Mouse (Mus musculus) CH12.LX (cell line): ENCODE data around the gene Fermt3. TPM values are rescaled to one million over a fixed set of nuclear protein-coding genes. Genes with fewer than 3 reads are reported as not detected.

Experiments
- DNase-seq: peaks from one replicate; pipeline ENCODE4 v3.0.0-alpha.2; 2013; ENCODE audit errors: extremely low read depth
- H3K27ac ChIP-seq: 2 replicates; pipeline ENCODE4 v1.5.1; 2012; ENCODE audit warnings: low read depth, mild to moderate bottlenecking, control low read depth, moderate library complexity; ENCODE audit not compliant: insufficient read depth
- H3K27me3 ChIP-seq: replicated peaks from 2 replicates; pipeline ENCODE3; 2012; ENCODE audit warnings: inconsistent platforms
- H3K36me3 ChIP-seq, 2 experiments: replicated peaks in 1 of 2; 2 replicates each; pipeline versions ENCODE3 to v1.6.1; 2012; ENCODE audit warnings: inconsistent platforms in 1 of 2, low read length in 1 of 2, mild to moderate bottlenecking in 1 of 2, mixed read lengths in 1 of 2, moderate library complexity in 1 of 2; ENCODE audit not compliant: control insufficient read depth in 1 of 2, insufficient read depth in 1 of 2
- H3K4me1 ChIP-seq, 2 experiments: 2 replicates each; pipeline ENCODE4 v1.6.1; 2012; ENCODE audit warnings: inconsistent platforms in 1 of 2, moderate library complexity in 1 of 2; ENCODE audit not compliant: insufficient read depth in 2 of 2, control insufficient read depth in 1 of 2
- H3K4me2 ChIP-seq: 2 replicates; pipeline ENCODE4 v1.6.1; 2012; ENCODE audit warnings: low read depth, mild to moderate bottlenecking, control low read depth; ENCODE audit not compliant: poor library complexity, insufficient read depth, severe bottlenecking
- H3K4me3 ChIP-seq, 3 experiments: fragments of 150-350 bp in 1 of 3; sonication (generic) in 1 of 3; replicated peaks in 1 of 3; 2 replicates each; pipeline versions ENCODE3 to v1.5.1; 2011 to 2012; ENCODE audit warnings: low read depth in 2 of 3, low read length in 2 of 3, mild to moderate bottlenecking in 2 of 3, moderate library complexity in 2 of 3, control low read depth in 1 of 3, improper control_type of control experiment in 1 of 3, inconsistent platforms in 1 of 3, mixed read lengths in 1 of 3; ENCODE audit not compliant: poor library complexity in 1 of 3
- H3K79me2 ChIP-seq: replicated peaks from 2 replicates; pipeline ENCODE4 v1.6.1; 2012; ENCODE audit warnings: mild to moderate bottlenecking, moderate library complexity; ENCODE audit not compliant: control insufficient read depth, poor library complexity, insufficient read depth, severe bottlenecking; ENCODE audit errors: extremely low read depth
- H3K9ac ChIP-seq: 2 replicates; pipeline ENCODE4 v1.6.1; 2012; ENCODE audit warnings: low read depth, mild to moderate bottlenecking, control low read depth, moderate library complexity; ENCODE audit not compliant: insufficient read depth
- H3K9me3 ChIP-seq: replicated peaks from 2 replicates; pipeline ENCODE3; 2012; ENCODE audit warnings: low read length, inconsistent platforms, mixed read lengths
- BHLHE40 ChIP-seq: IDR thresholded peaks from 2 replicates; pipeline ENCODE4 v1.6.1; 2011; ENCODE audit warnings: mild to moderate bottlenecking, low read depth, low read length, improper control_type of control experiment
- CHD2 ChIP-seq: IDR thresholded peaks from 2 replicates; pipeline ENCODE4 v1.6.1; 2011; ENCODE audit warnings: low read length, improper control_type of control experiment
- CTCF ChIP-seq, 2 experiments: IDR thresholded peaks in 1 of 2; conservative IDR thresholded peaks in 1 of 2; 2 replicates each; pipeline ENCODE4 v1.5.1; 2011 to 2012; ENCODE audit warnings: low read depth in 2 of 2, low read length in 2 of 2, improper control_type of control experiment in 1 of 2, inconsistent platforms in 1 of 2, mild to moderate bottlenecking in 1 of 2, moderate library complexity in 1 of 2
- E2F4 ChIP-seq: IDR thresholded peaks from 2 replicates; pipeline ENCODE4 v1.6.1; 2011; ENCODE audit warnings: low read depth, low read length, improper control_type of control experiment; ENCODE audit not compliant: insufficient replicate concordance
- EP300 ChIP-seq: IDR thresholded peaks from 2 replicates; pipeline ENCODE4 v1.6.1; 2011; ENCODE audit warnings: low read length, improper control_type of control experiment
- GABPA ChIP-seq: IDR thresholded peaks from 2 replicates; pipeline ENCODE4 v1.6.1; 2012; ENCODE audit warnings: low read depth, low read length, improper control_type of control experiment, inconsistent platforms; ENCODE audit not compliant: insufficient replicate concordance
- HCFC1 ChIP-seq: IDR thresholded peaks from 2 replicates; pipeline ENCODE4 v1.6.1; 2012; ENCODE audit warnings: low read depth, mild to moderate bottlenecking, inconsistent platforms, low read length, improper control_type of control experiment
- MAZ ChIP-seq: IDR thresholded peaks from 2 replicates; pipeline ENCODE4 v1.6.1; 2012; ENCODE audit warnings: low read depth, mild to moderate bottlenecking, inconsistent platforms, low read length, improper control_type of control experiment, moderate library complexity
- MXI1 ChIP-seq: IDR thresholded peaks from 2 replicates; pipeline ENCODE4 v1.6.1; 2011; ENCODE audit warnings: mild to moderate bottlenecking, low read depth, low read length, improper control_type of control experiment
- MYC ChIP-seq: IDR thresholded peaks from 2 replicates; pipeline ENCODE4 v1.6.1; 2011; ENCODE audit warnings: low read depth, mild to moderate bottlenecking, improper control_type of control experiment, low read length
- NRF1 ChIP-seq: IDR thresholded peaks from 2 replicates; pipeline ENCODE4 v1.6.1; 2014; ENCODE audit warnings: low read depth, mild to moderate bottlenecking, inconsistent platforms, low read length, improper control_type of control experiment, moderate library complexity
- PAX5 ChIP-seq: IDR thresholded peaks from 2 replicates; pipeline ENCODE4 v1.6.1; 2012; ENCODE audit warnings: low read length, inconsistent platforms, mixed read lengths
- POLR2A ChIP-seq: IDR thresholded peaks from 2 replicates; pipeline ENCODE4 v1.6.1; 2011; ENCODE audit warnings: low read depth, mild to moderate bottlenecking, improper control_type of control experiment, low read length
- POLR2AphosphoS2 ChIP-seq: IDR thresholded peaks from 2 replicates; pipeline ENCODE4 v1.6.1; 2011; ENCODE audit warnings: low read depth, low read length, improper control_type of control experiment
- RAD21 ChIP-seq: IDR thresholded peaks from 2 replicates; pipeline ENCODE4 v1.6.1; 2011; ENCODE audit warnings: low read depth, mild to moderate bottlenecking, low read length, improper control_type of control experiment, moderate library complexity
- RCOR1 ChIP-seq: conservative IDR thresholded peaks from 2 replicates; pipeline ENCODE4 v1.6.1; 2012; ENCODE audit warnings: low read depth, mild to moderate bottlenecking, inconsistent platforms, low read length, improper control_type of control experiment
- SMC3 ChIP-seq: IDR thresholded peaks from 2 replicates; pipeline ENCODE4 v1.6.1; 2011; ENCODE audit warnings: low read depth, low read length, improper control_type of control experiment
- TCF12 ChIP-seq: IDR thresholded peaks from 2 replicates; pipeline ENCODE4 v1.6.1; 2014; ENCODE audit warnings: low read depth, mild to moderate bottlenecking, inconsistent platforms, low read length, improper control_type of control experiment
- UBTF ChIP-seq: IDR thresholded peaks from 2 replicates; pipeline ENCODE4 v1.6.1; 2012; ENCODE audit warnings: low read depth, mild to moderate bottlenecking, inconsistent platforms, low read length, improper control_type of control experiment, moderate library complexity
- ZC3H11A ChIP-seq: IDR thresholded peaks from 2 replicates; pipeline ENCODE4 v1.6.1; 2012; ENCODE audit warnings: low read depth, mild to moderate bottlenecking, inconsistent platforms, low read length, improper control_type of control experiment
- ZMIZ1 ChIP-seq: IDR thresholded peaks from 2 replicates; pipeline ENCODE4 v1.6.1; 2012; ENCODE audit warnings: low read depth, mild to moderate bottlenecking, inconsistent platforms, low read length, improper control_type of control experiment
- dilution Hi-C: fragments of 300-500 bp; cut with MboI; formaldehyde crosslinking; loops from 2 replicates; pipeline ENCODE4 v1.14.3; 2020; ENCODE audit warnings: low sequenced_read_pairs; ENCODE audit not compliant: extremely low pct_unique_long_range_greater_than_20kb, extremely low pct_ligation_motif_present
- in situ Hi-C: fragments of 300-500 bp; cut with MboI; formaldehyde crosslinking; loops from 3 replicates; pipeline ENCODE4 v1.14.3; 2019; ENCODE audit warnings: low sequenced_read_pairs, low pct_ligation_motif_present, low pct_unique_long_range_greater_than_20kb, mixed read lengths
- polyA plus RNA-seq: library from polyadenylated mRNA; unstranded; fragments of >175 nt; gene quantifications from 2 replicates; pipeline ENCODE4 v1.2.1, GENCODE M21; 2012; ENCODE audit warnings: low read depth; ENCODE audit not compliant: insufficient read length
- total RNA-seq, 2 experiments: library from RNA; depleted of rRNA; stranded (reverse); fragments of 300-350 nt in 1 of 2; fragments of >200 nt in 1 of 2; gene quantifications; 2 replicates each; pipeline ENCODE4 v1.2.3; 2012 to 2014

Fermt3 gene
- total and polyA plus RNA-seq, 3 experiments, result 47.0 to 65.1 (median 57.4) TPM

- Histone ChIP-seq H3K9me3 (no peaks in the 10 kb centered on the region), H3K4me1 (peaks cover 15 to 44% of the 10 kb centered on the region in 2 experiments), H3K27ac (peak overlapping the region; percentile 62; the same call in 1 of the 2 replicates), H3K9ac (peak overlapping the region; percentile 70), H3K27me3 (no peaks in the 10 kb centered on the region), H3K79me2 (peaks cover 29% of the 10 kb centered on the region), H3K4me3 (peak overlapping the region; percentile 73 to 83 (median 79)), H3K36me3 (peaks cover 21 to 51% of the 10 kb centered on the region in 2 experiments)
- dilution Hi-C loops (no loop called here), in situ Hi-C loops (no loop called here)
- peak; percentile 99 for DNase-seq
- TF ChIP-seq MXI1 (peak; percentile 28; the same call in 1 of the 2 replicates), NRF1 (peak; percentile 59), BHLHE40 (0 out of 2 replicates have a peak, but pooled peaks have one; percentile 14), POLR2AphosphoS2 (no peak), TCF12 (peak; percentile 71), ZC3H11A (no peak), SMC3 (peak; percentile 43), HCFC1 (no peak), CTCF (conservative IDR thresholded peaks at IDR 0.05 in 1 of 2, IDR thresholded peaks at IDR 0.05 in 1 of 2; ENCODE audit: low read depth in 2 of 2, low read length in 2 of 2) (peak in 1 of 2 experiments; percentile 82; a peak in 2 of 4 replicates), MAZ (peak; percentile 8; the same call in 1 of the 2 replicates)
- TF ChIP-seq, all 38 proteins: peak for 7
- H3K4me2 ChIP-seq, result peak overlapping the region; percentile 69
Observed at GRCm38 (mm10) chr19:6979486-6980380, 39.5 kb downstream of the Fermt3 start.

DNA sequence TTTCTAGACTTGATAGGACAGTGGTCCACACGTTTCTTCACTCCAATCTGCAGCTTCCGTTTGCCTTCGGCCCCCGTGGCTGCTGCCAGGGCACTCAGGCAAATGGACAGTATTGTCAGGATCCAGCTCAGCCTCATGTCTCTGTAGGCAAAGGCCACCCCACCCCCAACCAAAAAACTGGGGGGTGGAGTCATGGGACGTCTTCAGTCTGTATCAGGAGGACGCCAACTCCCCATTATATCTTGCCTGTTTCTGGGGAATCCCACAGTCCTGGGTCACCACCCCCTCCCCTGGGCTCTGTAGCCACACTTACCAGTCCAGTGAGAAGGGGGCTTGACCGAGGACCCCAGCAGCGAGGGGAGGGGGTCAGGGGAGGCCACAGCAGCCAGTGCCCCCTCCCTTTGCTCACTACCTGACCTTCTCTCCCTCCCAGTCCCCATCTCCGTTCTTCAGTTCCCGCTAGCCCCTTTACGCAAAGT lies 40.2 kb downstream of the Fermt3 start:
- Histone ChIP-seq H3K27me3 (no peaks in the 10 kb centered on the region), H3K27ac (peak overlapping the region; percentile 32; the same call in 1 of the 2 replicates), H3K4me3 (peak overlapping the region; percentile 66 to 83 (median 68)), H3K4me1 (peaks cover 15 to 45% of the 10 kb centered on the region in 2 experiments), H3K4me2 (peak overlapping the region; percentile 69), H3K9me3 (no peaks in the 10 kb centered on the region), H3K9ac (peak overlapping the region; percentile 50; the same call in 1 of the 2 replicates), H3K79me2 (peaks cover 29% of the 10 kb centered on the region), H3K36me3 (peaks cover 21 to 47% of the 10 kb centered on the region in 2 experiments)
- dilution Hi-C loops (no loop called here), in situ Hi-C loops (no loop called here)
- no peak for TF ChIP-seq RAD21
- TF ChIP-seq HCFC1, result no peak
- TF ChIP-seq POLR2AphosphoS2, result no peak
- TF ChIP-seq EP300, result no peak
- no peak for TF ChIP-seq GABPA
- TF ChIP-seq NRF1, result no peak
- TF ChIP-seq CHD2, result peak; percentile 66
- no peak; the same call in 1 of the 2 replicates for TF ChIP-seq ZMIZ1
- 0 out of 2 replicates have a peak, but pooled peaks have one; percentile 19 for TF ChIP-seq MYC
- TF ChIP-seq BHLHE40, result 0 out of 2 replicates have a peak, but pooled peaks have one; percentile 2
- no peak for TF ChIP-seq POLR2A
- TF ChIP-seq ZC3H11A, result no peak
- 0 out of 2 replicates have a peak, but pooled peaks have one; percentile 11 for TF ChIP-seq MAZ
- no peak for TF ChIP-seq E2F4
- TF ChIP-seq UBTF, result 0 out of 2 replicates have a peak, but pooled peaks have one; percentile 23
- no peak for TF ChIP-seq RCOR1
- TF ChIP-seq SMC3, result no peak
- TF ChIP-seq PAX5, result no peak
- DNase-seq, result peak; percentile 70
